Mouse (Mus musculus) hindbrain, embryonic 16.5 days (tissue): Measurements from ENCODE around the gene Nfatc2. TPM values are rescaled to one million over a fixed set of nuclear protein-coding genes. Genes with fewer than 3 reads are reported as not detected.

Source experiments
- ATAC-seq: fragments of 200-750 bp; cut with Nextera tagmentation; 2 replicates; pipeline ENCODE4 v1.8.0; 2017; ENCODE audit warnings: moderate TSS enrichment, moderate library complexity
- H3K27ac ChIP-seq: fragments of 300-500 bp; sonication (generic); 2 replicates; pipeline ENCODE4 v1.5.1; 2014; ENCODE audit warnings: low read depth, mild to moderate bottlenecking, control low read depth, low read length, moderate library complexity
- H3K27me3 ChIP-seq: fragments of 300-500 bp; sonication (generic); replicated peaks from 2 replicates; pipeline ENCODE4 v1.6.1; 2014; ENCODE audit warnings: low read length; ENCODE audit not compliant: control insufficient read depth, insufficient read depth
- H3K36me3 ChIP-seq: fragments of 300-500 bp; sonication (generic); 2 replicates; pipeline ENCODE4 v1.6.1; 2014; ENCODE audit warnings: mild to moderate bottlenecking, low read length, moderate library complexity, mixed read lengths; ENCODE audit not compliant: control insufficient read depth, insufficient read depth
- H3K4me1 ChIP-seq: fragments of 300-500 bp; sonication (generic); 2 replicates; pipeline ENCODE4 v1.6.1; 2014; ENCODE audit warnings: low read depth, low read length; ENCODE audit not compliant: control insufficient read depth, insufficient read depth
- H3K4me2 ChIP-seq: fragments of 300-500 bp; sonication (generic); 2 replicates; pipeline ENCODE4 v1.6.1; 2014; ENCODE audit warnings: mild to moderate bottlenecking, low read length, control low read depth, moderate library complexity
- H3K4me3 ChIP-seq: fragments of 300-500 bp; sonication (generic); 2 replicates; pipeline ENCODE4 v1.5.1; 2014; ENCODE audit warnings: mild to moderate bottlenecking, low read length, control low read depth, moderate library complexity
- H3K9ac ChIP-seq: fragments of 300-500 bp; sonication (generic); 2 replicates; pipeline ENCODE4 v1.6.1; 2014; ENCODE audit warnings: low read depth, mild to moderate bottlenecking, control low read depth, low read length, moderate library complexity
- H3K9me3 ChIP-seq: fragments of 300-500 bp; sonication (generic); 2 replicates; pipeline ENCODE4 v1.6.1; 2014; ENCODE audit warnings: mild to moderate bottlenecking, low read length, moderate library complexity; ENCODE audit not compliant: control insufficient read depth
- WGBS: fragments of 180-500 bp; shearing (Covaris S2); extraction: QIAGEN DNeasy Blood & Tissue Kit; methylation state at CpG from one replicate; pipeline ENCODE4 v1.1.7; 2014; 5-methylcytosine and 5-hydroxymethylcytosine counted together
- polyA plus RNA-seq: library from polyadenylated mRNA; unstranded; fragments of >200 nt; fragmentation: Nextera tagmentation; extraction: Ambion mirVana; gene quantifications from 2 replicates; pipeline ENCODE4 v1.2.1, GENCODE M21; 2015

Gene Nfatc2
- polyA plus RNA-seq = 5.1 and 6.2 TPM in 2 replicates

GRCm38 (mm10) chr2:168601491-168602386 is at the start of gene Nfatc2:
Nfatc2 (minus strand) TSS chr2:168601657.
- no peaks in the 10 kb centered on the region for H3K9me3 ChIP-seq
- peak within 1 kb of the TSS; percentile 56 for H3K9ac ChIP-seq
- H3K4me1 ChIP-seq = peaks cover 25% of the 10 kb centered on the region
- H3K36me3 ChIP-seq = no peaks in the 10 kb centered on the region
- H3K27ac ChIP-seq = peak within 1 kb of the TSS; percentile 50
- H3K4me2 ChIP-seq = peak within 1 kb of the TSS; percentile 56
- ATAC-seq = peak; percentile 82
- H3K27me3 ChIP-seq = peaks cover 5% of the 10 kb centered on the region; the same call in 1 of the 2 replicates
- under 1% methylated on average over 56 of the region's 56 CpGs for WGBS
- peak within 1 kb of the TSS; percentile 42 for H3K4me3 ChIP-seq

GRCm38 (mm10) chr2:168648171-168648570 is 46.7 kb upstream of the Nfatc2 start:
- ATAC-seq = no peak
- Histone ChIP-seq H3K4me3 (no peak overlapping the region), H3K9me3 (no peaks in the 10 kb centered on the region), H3K36me3 (peaks cover 42% of the 10 kb centered on the region), H3K4me2 (no peak overlapping the region), H3K27me3 (no peaks in the 10 kb centered on the region), H3K4me1 (no peaks in the 10 kb centered on the region), H3K27ac (no peak overlapping the region), H3K9ac (no peak overlapping the region)
- WGBS = 81% methylated on average over 8 of the region's 8 CpGs

- Histone ChIP-seq H3K4me1 (no peaks in the 10 kb centered on the region), H3K36me3 (peaks cover 43% of the 10 kb centered on the region), H3K4me3 (no peak overlapping the region), H3K4me2 (no peak overlapping the region), H3K9ac (no peak overlapping the region), H3K27ac (no peak overlapping the region), H3K27me3 (no peaks in the 10 kb centered on the region), H3K9me3 (no peaks in the 10 kb centered on the region)
- ATAC-seq = no peak
- WGBS = 36% methylated on average over 6 of the region's 6 CpGs
These were observed 43.4 kb upstream of the Nfatc2 start for GRCm38 (mm10) chr2:168644855-168645254.

GRCm38 (mm10) chr2:168643524-168644177 is 42.2 kb upstream of the Nfatc2 start:
- 85% methylated on average over 20 of the region's 20 CpGs for WGBS
- Histone ChIP-seq H3K4me2 (no peak overlapping the region), H3K4me3 (no peak overlapping the region), H3K27me3 (no peaks in the 10 kb centered on the region), H3K9me3 (no peaks in the 10 kb centered on the region), H3K36me3 (peaks cover 31% of the 10 kb centered on the region), H3K4me1 (no peaks in the 10 kb centered on the region), H3K27ac (no peak overlapping the region), H3K9ac (no peak overlapping the region)
- ATAC-seq = no peak

- no peak overlapping the region for H3K9ac ChIP-seq
- 46% methylated on average over 11 of the region's 11 CpGs for WGBS
- no peaks in the 10 kb centered on the region for H3K4me1 ChIP-seq
- no peaks in the 10 kb centered on the region for H3K9me3 ChIP-seq
- no peak overlapping the region for H3K4me3 ChIP-seq
- peak; percentile 43; the same call in 1 of the 2 replicates for ATAC-seq
- H3K27me3 ChIP-seq = no peaks in the 10 kb centered on the region
- H3K27ac ChIP-seq = no peak overlapping the region
- peaks cover 24% of the 10 kb centered on the region for H3K36me3 ChIP-seq
- H3K4me2 ChIP-seq = no peak overlapping the region
These were observed 40.7 kb upstream of the Nfatc2 start for GRCm38 (mm10) chr2:168642187-168642586.

- Histone ChIP-seq H3K4me2 (no peak overlapping the region), H3K9me3 (no peaks in the 10 kb centered on the region), H3K27me3 (no peaks in the 10 kb centered on the region), H3K36me3 (peaks cover 25% of the 10 kb centered on the region), H3K9ac (no peak overlapping the region), H3K4me3 (no peak overlapping the region), H3K4me1 (no peaks in the 10 kb centered on the region), H3K27ac (no peak overlapping the region)
- WGBS = 92% methylated on average over 9 of the region's 9 CpGs
- ATAC-seq = no peak
These were observed 39.0 kb upstream of the Nfatc2 start for GRCm38 (mm10) chr2:168640460-168640859.

GRCm38 (mm10) chr2:168634881-168635280 is 33.4 kb upstream of the Nfatc2 start:
- H3K36me3 ChIP-seq = peaks cover 13% of the 10 kb centered on the region
- no peaks in the 10 kb centered on the region for H3K27me3 ChIP-seq
- whole genome bisulfite sequencing = 86% methylated on average over 7 of the region's 7 CpGs
- H3K9me3 ChIP-seq = no peaks in the 10 kb centered on the region
- no peak overlapping the region for H3K4me3 ChIP-seq
- H3K27ac ChIP-seq = no peak overlapping the region
- no peak overlapping the region for H3K9ac ChIP-seq
- H3K4me1 ChIP-seq = no peaks in the 10 kb centered on the region
- no peak for ATAC-seq
- H3K4me2 ChIP-seq = no peak overlapping the region

- H3K9me3 ChIP-seq = no peaks in the 10 kb centered on the region
- no peaks in the 10 kb centered on the region for H3K4me1 ChIP-seq
- peaks cover 12% of the 10 kb centered on the region for H3K36me3 ChIP-seq
- H3K27ac ChIP-seq = no peak overlapping the region; the same call in 1 of the 2 replicates
- no peaks in the 10 kb centered on the region for H3K27me3 ChIP-seq
- 56% methylated on average over 14 of the region's 14 CpGs for WGBS
- no peak for ATAC-seq
- no peak overlapping the region for H3K4me3 ChIP-seq
- no peak overlapping the region for H3K4me2 ChIP-seq
- H3K9ac ChIP-seq = no peak overlapping the region
These were observed 31.9 kb upstream of the Nfatc2 start for GRCm38 (mm10) chr2:168633301-168633816.

GRCm38 (mm10) chr2:168632543-168632942 is 31.1 kb upstream of the Nfatc2 start:
- ATAC-seq = no peak
- WGBS = 82% methylated on average over 6 of the region's 6 CpGs
- no peak overlapping the region for H3K4me3 ChIP-seq

More at GRCm38 (mm10) chr2:168632543-168632942, 31.1 kb upstream of the Nfatc2 start:
- Histone ChIP-seq H3K4me2 (no peak overlapping the region), H3K9me3 (no peaks in the 10 kb centered on the region), H3K27me3 (no peaks in the 10 kb centered on the region), H3K4me1 (no peaks in the 10 kb centered on the region), H3K36me3 (peaks cover 9% of the 10 kb centered on the region), H3K9ac (no peak overlapping the region), H3K27ac (no peak overlapping the region)
